Mouse (Mus musculus) neural tube, embryonic 12.5 days (tissue): Measurements from ENCODE around the gene Zfp612. TPM values are rescaled to one million over a fixed set of nuclear protein-coding genes. Genes with fewer than 3 reads are reported as not detected.

Source experiments
- ATAC-seq: fragments of 200-750 bp; cut with Nextera tagmentation; 2 replicates; pipeline ENCODE4 v1.8.0; 2017; ENCODE audit warnings: low read depth, mild to moderate bottlenecking, moderate TSS enrichment, moderate library complexity; ENCODE audit not compliant: low FRiP score
- H3K27ac ChIP-seq: fragments of 300-500 bp; sonication (generic); 2 replicates; pipeline ENCODE4 v1.5.1; 2016
- H3K27me3 ChIP-seq: fragments of 300-500 bp; sonication (generic); replicated peaks from 2 replicates; pipeline ENCODE4 v1.6.1; 2016; ENCODE audit warnings: mild to moderate bottlenecking
- H3K36me3 ChIP-seq: fragments of 300-500 bp; sonication (generic); 2 replicates; pipeline ENCODE4 v1.6.1; 2016; ENCODE audit warnings: mild to moderate bottlenecking
- H3K4me1 ChIP-seq: fragments of 300-500 bp; sonication (generic); 2 replicates; pipeline ENCODE4 v1.6.1; 2016
- H3K4me2 ChIP-seq: fragments of 300-500 bp; sonication (generic); replicated peaks from 2 replicates; pipeline ENCODE4 v1.6.1; 2016; ENCODE audit warnings: mild to moderate bottlenecking
- H3K4me3 ChIP-seq: fragments of 300-500 bp; sonication (generic); 2 replicates; pipeline ENCODE4 v1.5.1; 2016
- H3K9ac ChIP-seq: fragments of 300-500 bp; sonication (generic); 2 replicates; pipeline ENCODE4 v1.6.1; 2016; ENCODE audit warnings: mild to moderate bottlenecking
- H3K9me3 ChIP-seq: fragments of 300-500 bp; sonication (generic); 2 replicates; pipeline ENCODE4 v1.6.1; 2016; ENCODE audit warnings: mild to moderate bottlenecking
- WGBS: fragments of 180-500 bp; shearing (Covaris S2); methylation state at CpG from one replicate; pipeline ENCODE4 v1.1.7; 2016; 5-methylcytosine and 5-hydroxymethylcytosine counted together
- polyA plus RNA-seq: library from polyadenylated mRNA; unstranded; fragments of >200 nt; fragmentation: Nextera tagmentation; extraction: Ambion mirVana; gene quantifications from 2 replicates; pipeline ENCODE4 v1.2.1, GENCODE M21; 2016

Gene Zfp612
- polyA plus RNA-seq, 1 experiment from 2014 or later: 13.0 TPM

GRCm38 (mm10) chr8:110140770-110141169 is 61.2 kb downstream of the Zfp612 start:
- no peak for ATAC-seq

More at GRCm38 (mm10) chr8:110140770-110141169, 61.2 kb downstream of the Zfp612 start:
- no peaks in the 10 kb centered on the region for H3K9me3 ChIP-seq
- H3K4me2 ChIP-seq: no peak overlapping the region
- no peaks in the 10 kb centered on the region for H3K4me1 ChIP-seq
- no peak overlapping the region for H3K4me3 ChIP-seq
- H3K36me3 ChIP-seq: no peaks in the 10 kb centered on the region
- no peak overlapping the region for H3K9ac ChIP-seq
- 77% methylated on average over 4 of the region's 4 CpGs for WGBS
- no peak overlapping the region for H3K27ac ChIP-seq
- no peaks in the 10 kb centered on the region for H3K27me3 ChIP-seq

Other genes starting within 250 kb of the Zfp612 start
- 3.3 and 3.5 TPM in 2 replicates for gene Phlpp2, start 211.2 kb upstream of the Zfp612 start, polyA plus RNA-seq
- 0.43 and 0.61 TPM in 2 replicates for gene Marveld3, start 117.5 kb upstream of the Zfp612 start, polyA plus RNA-seq
- gene Tat, start 89.3 kb upstream of the Zfp612 start, polyA plus RNA-seq: not detected in 2 replicates
- not detected in 2 replicates for gene Chst4, start 40.0 kb upstream of the Zfp612 start, polyA plus RNA-seq
- not detected in 2 replicates for gene Gm21964, start 21.5 kb downstream of the Zfp612 start, polyA plus RNA-seq
- gene Gm17720, start 23.0 kb downstream of the Zfp612 start, polyA plus RNA-seq: not detected in 2 replicates
- 5.3 and 7.7 TPM in 2 replicates for gene Calb2, start 88.5 kb downstream of the Zfp612 start, polyA plus RNA-seq
- gene Cmtr2, start 135.9 kb downstream of the Zfp612 start, polyA plus RNA-seq: 10.8 and 12.2 TPM in 2 replicates
- 0.13 and 0.16 TPM in 2 replicates for gene Hydin, start 187.2 kb downstream of the Zfp612 start, polyA plus RNA-seq